Mouse (Mus musculus) MEL (cell line): Measurements from ENCODE around the gene Gm614. TPM values are rescaled to one million over a fixed set of nuclear protein-coding genes. Genes with fewer than 3 reads are reported as not detected.

ENCODE experiments used
- DNase-seq: peaks from one replicate; pipeline ENCODE4 v3.0.0; 2011; ENCODE audit warnings: low read depth, low spot score
- H3K27ac ChIP-seq: 2 replicates; pipeline ENCODE4 v1.5.1; 2012; ENCODE audit warnings: low read depth, mild to moderate bottlenecking, control low read depth, low read length, moderate library complexity; ENCODE audit not compliant: control insufficient read depth
- H3K27me3 ChIP-seq, 2 experiments: fragments of 150-350 bp in 1 of 2; sonication (generic) in 1 of 2; 2 replicates each; pipeline ENCODE4 v1.6.1; 2012; ENCODE audit warnings: low read length in 2 of 2, mild to moderate bottlenecking in 2 of 2, improper control_type of control experiment in 1 of 2, moderate library complexity in 1 of 2; ENCODE audit not compliant: insufficient read depth in 2 of 2, control insufficient read depth in 1 of 2
- H3K36me3 ChIP-seq, 2 experiments: 2 replicates each; pipeline ENCODE4 v1.6.1; 2012 to 2014; ENCODE audit warnings: low read length in 2 of 2, improper control_type of control experiment in 1 of 2, inconsistent platforms in 1 of 2, mild to moderate bottlenecking in 1 of 2; ENCODE audit not compliant: insufficient read depth in 2 of 2, control insufficient read depth in 1 of 2
- H3K4me1 ChIP-seq, 2 experiments: fragments of 150-350 bp in 1 of 2; sonication (generic) in 1 of 2; 2 replicates each; pipeline ENCODE4 v1.6.1; 2012; ENCODE audit warnings: low read length in 2 of 2, improper control_type of control experiment in 1 of 2, mild to moderate bottlenecking in 1 of 2; ENCODE audit not compliant: insufficient read depth in 2 of 2, control insufficient read depth in 1 of 2
- H3K4me3 ChIP-seq, 2 experiments: fragments of 150-350 bp in 1 of 2; sonication (generic) in 1 of 2; 2 replicates each; pipeline ENCODE4 v1.5.1; 2012; ENCODE audit warnings: low read depth in 2 of 2, low read length in 2 of 2, mild to moderate bottlenecking in 2 of 2, moderate library complexity in 2 of 2, control low read depth in 1 of 2, improper control_type of control experiment in 1 of 2; ENCODE audit not compliant: control insufficient read depth in 1 of 2, insufficient read depth in 1 of 2
- H3K79me2 ChIP-seq: 2 replicates; pipeline ENCODE4 v1.6.1; 2012; ENCODE audit warnings: mild to moderate bottlenecking, low read length, moderate library complexity; ENCODE audit not compliant: control insufficient read depth, poor library complexity, insufficient read depth
- H3K9ac ChIP-seq: 2 replicates; pipeline ENCODE4 v1.6.1; 2012; ENCODE audit warnings: low read depth, mild to moderate bottlenecking, control low read depth, low read length, moderate library complexity; ENCODE audit not compliant: control insufficient read depth, poor library complexity, severe bottlenecking
- H3K9me3 ChIP-seq: fragments of 150-350 bp; sonication (generic); replicated peaks from 2 replicates; pipeline ENCODE4 v1.6.1; 2012; ENCODE audit warnings: mild to moderate bottlenecking, low read length, improper control_type of control experiment, moderate library complexity; ENCODE audit not compliant: insufficient read depth
- BHLHE40 ChIP-seq: IDR thresholded peaks from 2 replicates; pipeline ENCODE4 v1.6.1; 2012; ENCODE audit warnings: low read depth, mild to moderate bottlenecking, inconsistent platforms, low read length, improper control_type of control experiment, borderline replicate concordance
- CHD1 ChIP-seq: IDR thresholded peaks from 2 replicates; pipeline ENCODE4 v1.6.1; 2012; ENCODE audit warnings: low read depth, mild to moderate bottlenecking, inconsistent platforms, low read length, improper control_type of control experiment
- CHD2 ChIP-seq: IDR thresholded peaks from 2 replicates; pipeline ENCODE4 v1.6.1; 2011; ENCODE audit warnings: low read length, improper control_type of control experiment
- CTCF ChIP-seq, 3 experiments: IDR thresholded peaks in 2 of 3; conservative IDR thresholded peaks in 1 of 3; 2 replicates each; pipeline ENCODE4 v1.5.1; 2011 to 2012; ENCODE audit warnings: low read length in 3 of 3, low read depth in 2 of 3, mild to moderate bottlenecking in 2 of 3, improper control_type of control experiment in 1 of 3, inconsistent platforms in 1 of 3, mixed read lengths in 1 of 3, moderate library complexity in 1 of 3; ENCODE audit not compliant: control insufficient read depth in 1 of 3, insufficient read depth in 1 of 3, poor library complexity in 1 of 3, severe bottlenecking in 1 of 3
- E2F4 ChIP-seq: IDR thresholded peaks from 2 replicates; pipeline ENCODE4 v1.6.1; 2011; ENCODE audit warnings: low read depth, low read length, improper control_type of control experiment, borderline replicate concordance
- ETS1 ChIP-seq: IDR thresholded peaks from 2 replicates; pipeline ENCODE4 v1.6.1; 2012; ENCODE audit warnings: low read depth, mild to moderate bottlenecking, inconsistent platforms, low read length, improper control_type of control experiment, moderate library complexity
- HCFC1 ChIP-seq: IDR thresholded peaks from 2 replicates; pipeline ENCODE4 v1.6.1; 2012; ENCODE audit warnings: low read depth, mild to moderate bottlenecking, inconsistent platforms, low read length, improper control_type of control experiment, moderate library complexity
- JUND ChIP-seq: IDR thresholded peaks from 2 replicates; pipeline ENCODE4 v1.6.1; 2011; ENCODE audit warnings: low read depth, mild to moderate bottlenecking, improper control_type of control experiment, low read length
- KAT2A ChIP-seq: conservative IDR thresholded peaks from 2 replicates; pipeline ENCODE4 v1.6.1; 2012; ENCODE audit warnings: low read depth, low read length, improper control_type of control experiment, inconsistent platforms
- MAFK ChIP-seq: IDR thresholded peaks from 2 replicates; pipeline ENCODE4 v1.6.1; 2011; ENCODE audit warnings: low read depth, mild to moderate bottlenecking, low read length, improper control_type of control experiment, borderline replicate concordance
- MAX ChIP-seq: IDR thresholded peaks from 2 replicates; pipeline ENCODE4 v1.6.1; 2011; ENCODE audit warnings: low read length, improper control_type of control experiment
- MEF2A ChIP-seq: IDR thresholded peaks from 2 replicates; pipeline ENCODE4 v1.6.1; 2014; ENCODE audit warnings: low read depth, mild to moderate bottlenecking, inconsistent platforms, low read length, improper control_type of control experiment; ENCODE audit not compliant: poor library complexity, insufficient replicate concordance, severe bottlenecking; ENCODE audit errors: extremely low read depth
- MXI1 ChIP-seq: IDR thresholded peaks from 2 replicates; pipeline ENCODE4 v1.6.1; 2011; ENCODE audit warnings: mild to moderate bottlenecking, low read depth, low read length, improper control_type of control experiment
- MYC ChIP-seq: IDR thresholded peaks from 2 replicates; pipeline ENCODE4 v1.6.1; 2011; ENCODE audit warnings: low read depth, mild to moderate bottlenecking, low read length, improper control_type of control experiment, moderate library complexity
- NELFE ChIP-seq: IDR thresholded peaks from 2 replicates; pipeline ENCODE4 v1.6.1; 2011; ENCODE audit warnings: low read depth, low read length, improper control_type of control experiment
- NRF1 ChIP-seq: IDR thresholded peaks from 2 replicates; pipeline ENCODE4 v1.6.1; 2014; ENCODE audit warnings: low read depth, mild to moderate bottlenecking, inconsistent platforms, low read length, improper control_type of control experiment, moderate library complexity; ENCODE audit not compliant: poor library complexity, insufficient read depth, severe bottlenecking
- POLR2A ChIP-seq, 2 experiments: IDR thresholded peaks; 2 replicates each; pipeline ENCODE4 v1.6.1; 2011 to 2012; ENCODE audit warnings: low read length in 2 of 2, mild to moderate bottlenecking in 2 of 2, control low read depth in 1 of 2, improper control_type of control experiment in 1 of 2, low read depth in 1 of 2, moderate library complexity in 1 of 2; ENCODE audit not compliant: control insufficient read depth in 1 of 2, insufficient read depth in 1 of 2, poor library complexity in 1 of 2
- POLR2AphosphoS2 ChIP-seq: IDR thresholded peaks from 2 replicates; pipeline ENCODE4 v1.6.1; 2011; ENCODE audit warnings: low read length, improper control_type of control experiment
- POLR2AphosphoS5 ChIP-seq: IDR thresholded peaks from 2 replicates; pipeline ENCODE4 v1.6.1; 2012; ENCODE audit warnings: low read depth, borderline replicate concordance, mild to moderate bottlenecking, inconsistent platforms, low read length, moderate library complexity, mixed read lengths
- RAD21 ChIP-seq: IDR thresholded peaks from 2 replicates; pipeline ENCODE4 v1.6.1; 2011; ENCODE audit warnings: mild to moderate bottlenecking, low read depth, low read length, improper control_type of control experiment
- UBTF ChIP-seq: IDR thresholded peaks from 2 replicates; pipeline ENCODE4 v1.6.1; 2012; ENCODE audit warnings: low read depth, mild to moderate bottlenecking, inconsistent platforms, low read length, improper control_type of control experiment, moderate library complexity, borderline replicate concordance; ENCODE audit not compliant: insufficient read depth
- USF1 ChIP-seq: IDR thresholded peaks from 2 replicates; pipeline ENCODE4 v1.6.1; 2014; ENCODE audit warnings: low read depth, mild to moderate bottlenecking, inconsistent platforms, low read length, improper control_type of control experiment, moderate library complexity
- ZKSCAN1 ChIP-seq: IDR thresholded peaks from 2 replicates; pipeline ENCODE4 v1.6.1; 2012; ENCODE audit warnings: low read depth, mild to moderate bottlenecking, inconsistent platforms, low read length, improper control_type of control experiment, moderate library complexity
- ZNF384 ChIP-seq: IDR thresholded peaks from 2 replicates; pipeline ENCODE4 v1.6.1; 2012; ENCODE audit warnings: low read depth, mild to moderate bottlenecking, inconsistent platforms, low read length, improper control_type of control experiment
- polyA plus RNA-seq, 2 experiments: library from polyadenylated mRNA; stranded (reverse) in 1 of 2; unstranded in 1 of 2; fragments of >175 nt in 1 of 2; fragments of >200 nt in 1 of 2; gene quantifications; 2 replicates each; pipeline versions ENCODE4 v1.2.1 to v1.2.4; 2012; ENCODE audit warnings: low replicate concordance in 2 of 2, low read depth in 1 of 2; ENCODE audit not compliant: insufficient read length in 2 of 2, insufficient read depth in 1 of 2, missing spikeins in 1 of 2
- total RNA-seq: library from RNA; depleted of rRNA; stranded (reverse); fragments of 300-350 nt; gene quantifications from 2 replicates; pipeline ENCODE4 v1.2.3, GENCODE M21; 2012

Gene Gm614
- total and polyA plus RNA-seq, 3 experiments: not detected

DNA sequence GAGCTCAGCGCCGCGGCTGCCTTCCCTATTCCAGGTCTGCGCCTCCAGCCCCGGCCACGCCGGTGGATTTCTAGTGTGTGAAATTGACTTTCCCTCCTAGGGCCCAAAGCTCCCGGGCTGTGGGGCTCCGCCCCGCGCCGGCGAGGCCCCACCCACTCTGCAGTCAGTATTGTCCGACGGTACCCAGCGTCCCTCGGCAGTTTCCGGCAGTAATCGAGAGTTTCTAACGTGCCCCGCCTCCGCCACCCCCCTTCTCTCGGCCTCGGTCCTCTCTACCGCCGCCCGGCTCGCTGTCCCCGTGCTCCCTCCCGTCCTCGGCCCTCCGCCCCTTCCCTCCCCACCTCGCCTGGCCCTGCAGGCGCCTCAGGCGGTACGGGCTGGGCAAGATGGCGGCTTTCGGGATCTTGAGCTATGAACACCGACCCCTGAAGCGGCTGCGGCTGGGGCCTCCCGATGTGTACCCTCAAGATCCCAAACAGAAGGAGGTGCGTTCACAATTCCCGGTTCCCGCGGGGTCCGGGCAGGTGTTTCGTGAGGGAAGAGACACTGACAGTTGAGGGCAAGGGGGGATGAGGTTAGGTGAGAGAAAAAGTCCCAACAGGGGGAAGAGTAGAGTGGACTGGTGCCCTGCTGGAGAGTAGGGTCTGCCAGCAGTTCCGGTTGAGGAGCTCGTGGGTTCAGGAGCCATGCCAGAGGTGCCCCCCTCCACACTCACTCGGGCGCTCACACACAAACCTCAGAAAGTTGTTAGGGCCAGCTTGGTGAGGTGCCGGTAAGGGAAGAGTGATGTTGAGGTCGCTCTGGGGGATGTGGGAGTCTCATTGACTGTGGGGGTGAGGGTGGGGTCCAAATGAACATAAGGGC is 10.3 kb upstream of the Gm614 start, which contains the start of gene Med12 (continued):
- peak; percentile 40; the same call in 1 of the 2 replicates for TF ChIP-seq MXI1
- TF ChIP-seq HCFC1: peak; percentile 63
- TF ChIP-seq USF1: no peak
- no peak for TF ChIP-seq ETS1
- TF ChIP-seq UBTF: no peak
- no peak for TF ChIP-seq CTCF (IDR thresholded peaks at IDR 0.05 in 2 of 3, conservative IDR thresholded peaks at IDR 0.05 in 1 of 3; ENCODE audit: control insufficient read depth in 1 of 3, insufficient read depth in 1 of 3, low read depth in 2 of 3, low read length in 3 of 3, poor library complexity in 1 of 3, severe bottlenecking in 1 of 3)
- TF ChIP-seq NRF1: 0 out of 2 replicates have a peak, but pooled peaks have one; percentile 11
- no peak; the same call in 1 of the 2 replicates for TF ChIP-seq KAT2A
- peak; percentile 59 for TF ChIP-seq NELFE
- TF ChIP-seq MAFK: no peak
- no peak for TF ChIP-seq POLR2AphosphoS5
- TF ChIP-seq POLR2AphosphoS2: peak; percentile 44; the same call in 1 of the 2 replicates
- no peak for TF ChIP-seq MEF2A
- TF ChIP-seq ZKSCAN1: no peak
- TF ChIP-seq POLR2A (IDR thresholded peaks at IDR 0.05; ENCODE audit: control insufficient read depth in 1 of 2, insufficient read depth in 1 of 2, low read depth in 1 of 2, low read length in 2 of 2, poor library complexity in 1 of 2): peak in 1 of 2 experiments; percentile 78; a peak in 3 of 4 replicates
- TF ChIP-seq E2F4: no peak
- TF ChIP-seq CHD2: no peak

DNA sequence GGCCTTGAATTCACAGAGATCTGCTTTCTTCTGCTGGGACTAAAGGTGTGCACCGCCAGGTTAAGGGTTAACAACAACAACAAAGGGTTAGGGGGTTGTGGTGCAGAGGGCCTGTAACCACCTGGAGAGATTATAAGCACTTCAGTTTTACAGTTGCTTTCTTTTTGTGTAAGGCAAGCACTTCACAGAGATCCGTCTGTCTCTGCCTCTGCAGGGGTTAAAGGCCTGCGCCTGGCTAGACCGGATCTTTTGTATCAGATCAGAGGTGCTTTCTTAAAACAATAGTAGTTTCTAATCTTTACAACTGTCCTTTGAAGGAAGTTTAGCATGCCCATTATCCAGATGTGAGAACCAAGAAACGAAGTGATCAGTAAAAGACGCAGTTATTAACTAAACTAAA is 9.6 kb upstream of the Gm614 start:
- no peak for TF ChIP-seq NRF1
- no peak for TF ChIP-seq MXI1
- TF ChIP-seq POLR2A (IDR thresholded peaks at IDR 0.05; ENCODE audit: control insufficient read depth in 1 of 2, insufficient read depth in 1 of 2, low read depth in 1 of 2, low read length in 2 of 2, poor library complexity in 1 of 2): no peak
- TF ChIP-seq MAX: no peak
- TF ChIP-seq POLR2AphosphoS2: no peak
- no peak for TF ChIP-seq BHLHE40
- no peak for TF ChIP-seq MYC
- TF ChIP-seq CHD1: no peak
- no peak for TF ChIP-seq JUND
- no peak for TF ChIP-seq E2F4
- no peak for TF ChIP-seq KAT2A
- TF ChIP-seq RAD21: no peak
- TF ChIP-seq NELFE: no peak
- no peak for TF ChIP-seq ZNF384
- TF ChIP-seq, all 39 proteins: peak for 0
- H3K9ac ChIP-seq: peak overlapping the region; percentile 99
- DNase-seq: no peak
- H3K27me3 ChIP-seq: no peaks in the 10 kb centered on the region
- H3K36me3 ChIP-seq: peaks cover 0 to 6% of the 10 kb centered on the region in 2 experiments; a peak in 3 of 4 replicates
- H3K4me1 ChIP-seq: peaks cover 1 to 9% of the 10 kb centered on the region in 2 experiments; a peak in 3 of 4 replicates
- H3K27ac ChIP-seq: peak overlapping the region; percentile 61
- no peaks in the 10 kb centered on the region for H3K9me3 ChIP-seq
- peaks cover 8% of the 10 kb centered on the region for H3K79me2 ChIP-seq
- peak overlapping the region; percentile 38 to 47 for H3K4me3 ChIP-seq
